Mouse (Mus musculus) c-Kit-negative CD71-positive TER-119-positive erythroid progenitor cells, embryonic 14.5 days (primary cell): ENCODE measurements around the gene Rpl9-ps1.

Experiments
- DNase-seq: peaks from one replicate; pipeline ENCODE4 v3.0.0-alpha.2; 2013; ENCODE audit warnings: low read depth, low spot score

Gene Rpl9-ps1

DNA sequence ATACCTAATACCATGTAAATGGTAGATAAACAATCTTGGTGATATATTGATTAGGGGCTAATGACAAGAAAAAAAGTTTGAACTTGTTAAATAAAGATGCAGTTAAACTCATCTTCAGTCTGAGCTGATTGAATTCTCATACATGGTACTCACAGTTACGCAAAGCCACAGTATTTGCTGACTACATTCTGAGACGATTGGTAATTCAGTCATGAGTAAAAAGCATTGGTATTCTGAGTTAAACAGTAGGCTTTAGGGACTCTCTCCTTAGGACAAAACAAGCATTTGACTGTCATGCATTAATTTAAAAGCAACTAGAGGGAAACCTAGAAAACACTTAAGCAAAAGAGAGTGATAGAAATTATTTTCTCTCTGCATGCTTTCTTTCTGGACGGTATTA, 21.8 kb downstream of the Rpl9-ps1 start:
- no peak for DNase-seq

DNA sequence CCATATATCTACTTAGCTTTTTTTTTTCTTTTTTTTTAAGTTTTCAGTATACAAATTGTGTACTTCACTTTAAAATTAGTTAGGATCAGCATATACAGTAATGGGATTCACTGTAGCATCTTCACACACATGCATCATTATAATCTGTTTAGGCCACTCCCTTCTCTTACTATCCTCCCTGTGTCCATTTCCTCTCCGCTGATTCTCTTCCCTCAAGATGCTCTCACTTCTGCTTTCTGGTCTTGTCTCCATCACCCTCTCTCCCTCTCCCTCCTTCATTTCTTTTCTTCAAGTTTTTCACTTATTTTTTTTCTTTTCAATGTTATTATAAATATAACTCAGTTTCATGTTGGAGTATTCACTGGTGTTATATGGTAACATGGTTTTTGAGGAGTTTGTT, 26.4 kb downstream of the Rpl9-ps1 start:
- no peak for DNase-seq

DNA sequence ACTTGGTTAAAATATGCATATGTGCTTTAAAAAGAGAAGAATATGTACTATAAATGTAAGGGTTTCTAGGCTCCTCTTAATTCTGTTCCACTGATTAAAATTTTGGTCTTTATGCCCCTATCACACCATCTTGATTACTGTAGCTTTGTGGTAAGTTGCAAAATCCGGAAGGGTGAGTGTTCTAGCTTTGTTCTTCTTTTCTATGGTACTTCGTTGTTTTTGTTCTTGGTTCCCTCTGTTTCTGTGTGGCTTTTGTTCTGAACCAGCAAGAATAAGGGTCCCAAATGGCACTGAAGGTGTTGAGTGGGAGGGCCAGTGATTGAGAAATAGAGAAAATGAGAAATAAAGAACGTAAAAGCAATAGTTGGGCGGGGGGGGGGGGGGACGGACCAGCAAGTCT, 27.2 kb downstream of the Rpl9-ps1 start:
- no peak for DNase-seq

DNA sequence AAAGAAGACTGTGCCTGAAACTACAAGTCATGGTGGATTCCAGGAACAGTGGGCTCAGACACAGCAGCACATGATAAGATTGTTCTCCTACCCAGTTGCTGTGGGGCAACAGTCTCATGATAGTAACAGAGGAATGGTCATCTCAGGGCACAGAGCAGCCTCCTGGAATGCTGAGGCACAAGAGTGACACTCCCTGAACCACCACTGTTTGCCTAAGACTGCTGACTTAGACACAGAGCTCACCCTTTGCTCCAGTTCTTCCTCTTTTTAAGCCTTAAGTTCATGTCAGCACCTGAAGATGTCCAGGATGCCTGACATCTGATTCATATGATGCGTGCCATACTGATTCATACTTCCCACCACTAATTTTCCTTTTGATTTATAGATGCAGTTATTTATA, 28.8 kb downstream of the Rpl9-ps1 start:
- DNase-seq, result no peak

DNA sequence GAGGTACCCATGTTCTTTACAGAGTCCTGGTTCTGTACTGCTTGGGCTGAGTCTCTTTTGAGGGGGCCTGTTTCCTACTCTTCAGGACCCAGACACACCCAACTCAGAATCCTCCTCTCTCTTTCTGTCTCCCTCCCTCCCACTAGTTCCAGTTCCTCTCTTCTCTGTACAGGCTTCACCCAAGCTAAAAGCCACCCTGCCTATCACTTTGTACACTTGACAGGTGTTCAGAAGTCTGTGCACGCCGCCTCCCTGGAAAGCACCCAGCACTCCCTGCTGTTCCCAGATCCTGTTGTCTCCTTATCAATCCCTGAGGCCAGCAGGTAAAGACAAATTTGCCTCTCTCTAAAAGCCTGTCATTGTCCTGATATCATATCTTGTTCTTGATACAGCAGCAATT, 34.5 kb downstream of the Rpl9-ps1 start:
- DNase-seq, result no peak

DNA sequence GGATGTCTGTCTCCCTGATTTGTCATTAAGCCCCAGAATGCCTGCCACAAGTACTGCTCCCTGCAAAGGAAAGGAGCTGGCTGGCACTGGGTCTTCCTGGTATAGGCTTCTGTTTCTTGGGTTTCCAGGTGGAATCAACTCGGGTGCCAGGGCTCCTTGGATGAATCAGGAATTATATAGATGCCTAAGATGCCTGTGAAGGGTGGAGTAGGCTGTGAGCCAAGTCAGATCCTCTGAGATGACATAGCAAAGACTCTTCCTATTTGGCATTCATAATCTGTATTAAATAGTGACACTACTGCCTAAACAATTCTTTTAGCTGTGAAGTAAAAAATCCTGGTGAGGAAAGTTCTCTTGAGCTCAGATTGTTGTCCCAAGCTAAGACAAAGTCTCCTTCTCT, 39.0 kb downstream of the Rpl9-ps1 start:
- DNase-seq, result no peak

- DNase-seq, result no peak
These were observed 39.9 kb downstream of the Rpl9-ps1 start for GRCm38 (mm10) chr11:83605535-83605934.

GRCm38 (mm10) chr11:83604698-83605097, 40.7 kb downstream of the Rpl9-ps1 start:
- DNase-seq, result no peak

DNA sequence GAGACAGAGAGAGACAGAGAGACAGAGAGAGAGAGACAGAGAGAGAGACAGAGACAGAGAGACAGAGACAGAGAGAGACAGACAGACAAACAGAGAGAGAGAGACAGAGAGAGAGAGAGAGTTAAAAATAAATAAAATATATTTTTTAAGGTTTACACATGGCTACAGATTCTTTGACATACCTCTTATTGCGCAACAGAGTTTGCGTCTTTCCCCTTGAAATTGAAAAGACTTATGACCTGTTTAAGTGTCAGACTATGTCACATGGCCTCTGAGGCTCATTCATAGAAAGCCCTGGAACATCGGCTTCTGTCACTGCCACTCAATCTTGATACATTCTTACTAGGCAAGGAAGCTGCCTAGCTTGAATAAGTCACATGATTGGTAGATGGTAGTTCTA, 42.0 kb downstream of the Rpl9-ps1 start:
- DNase-seq, result no peak

DNA sequence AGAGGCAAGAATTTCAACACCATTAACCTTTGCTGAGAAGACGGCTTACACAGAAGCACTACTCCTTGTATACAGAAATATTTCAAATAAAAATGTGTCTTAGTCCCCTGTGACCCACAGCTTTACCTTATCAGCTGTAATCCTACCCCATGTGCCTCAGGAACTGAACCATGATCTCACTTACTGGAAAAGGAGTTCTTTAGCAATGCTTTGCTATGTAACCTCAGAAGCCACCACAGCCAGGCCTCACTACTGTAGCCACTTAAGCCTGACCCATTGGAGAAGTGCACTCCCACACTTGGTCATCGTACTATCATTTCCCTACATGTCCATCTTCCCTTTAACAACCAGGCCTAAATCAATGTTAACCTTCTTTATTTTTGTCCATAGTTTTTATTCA, 44.8 kb downstream of the Rpl9-ps1 start:
- DNase-seq, result no peak

DNA sequence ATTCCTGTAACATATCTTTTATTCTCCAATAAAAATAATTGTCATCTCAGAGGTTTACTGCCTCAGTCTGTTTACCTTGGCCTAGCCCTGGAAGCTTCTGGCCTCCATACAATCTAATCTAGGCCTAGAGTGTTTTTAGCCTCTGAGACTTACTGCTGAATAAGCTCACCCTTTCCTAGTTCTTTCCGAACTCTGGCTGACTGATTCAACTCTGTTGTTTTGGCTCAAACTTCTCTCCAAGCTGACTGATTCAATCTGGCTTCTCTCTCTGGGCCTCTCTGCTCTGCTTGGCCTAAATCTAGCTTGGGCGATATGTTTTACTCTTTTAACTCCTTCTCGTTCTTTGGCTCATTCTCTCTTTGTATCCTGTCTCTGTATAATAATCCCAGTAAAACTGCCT, 46.4 kb downstream of the Rpl9-ps1 start:
- no peak for DNase-seq

DNA sequence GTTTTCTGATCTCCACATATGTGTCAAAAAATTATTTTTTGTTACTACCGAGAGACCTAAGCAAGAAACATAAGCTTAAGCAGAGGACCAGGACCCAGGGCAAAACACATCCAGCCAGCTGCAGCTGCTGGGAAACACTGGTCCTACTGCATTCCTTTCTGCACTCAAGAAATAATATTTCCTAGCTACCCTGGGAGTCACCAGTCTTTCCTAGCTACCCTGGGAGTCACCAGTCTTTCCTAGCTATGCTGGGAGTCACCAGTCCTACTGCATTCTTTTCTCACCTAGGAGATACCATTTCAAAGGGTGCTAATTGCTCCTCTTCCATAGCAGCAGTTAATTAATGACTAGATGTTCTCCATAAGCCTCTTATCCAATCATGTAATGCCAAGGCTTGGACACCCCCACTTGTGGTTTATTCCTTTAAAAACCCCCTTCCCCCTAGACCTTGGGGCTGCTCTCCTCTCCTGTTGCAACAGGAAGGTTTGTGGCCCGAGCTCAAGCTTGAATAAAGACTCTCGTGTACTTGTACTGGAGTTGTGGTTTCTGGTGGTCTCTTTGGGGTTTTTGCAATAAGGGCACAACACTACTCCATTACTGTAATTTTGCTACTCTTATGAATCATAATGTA, 47.1 kb downstream of the Rpl9-ps1 start:
- no peak for DNase-seq

GRCm38 (mm10) chr11:83597796-83598195, 47.6 kb downstream of the Rpl9-ps1 start:
- DNase-seq, result no peak

- no peak for DNase-seq
These were observed 49.6 kb downstream of the Rpl9-ps1 start for GRCm38 (mm10) chr11:83595669-83596455.
